Mouse (Mus musculus): ENCODE measurements around the gene Tomm6. TPM values are rescaled to one million over a fixed set of nuclear protein-coding genes. Genes with fewer than 3 reads are reported as not detected.

Gene Tomm6
- polyA plus RNA-seq, 1 experiment from 2014 or later = 167 TPM

GRCm38 (mm10) chr17:47682836-47683235 is 5.3 kb downstream of the Tomm6 start:
- ATAC-seq = no peak
- H3K27me3 ChIP-seq = no peaks in the 10 kb centered on the region
- CTCF ChIA-PET = interaction anchor here (0.9 to 2.1 kb wide), 3 partner anchors 20 to 69 kb away, joined by 3 to 5 read pairs (median 4); no protein-coding TSS in a partner anchor
- POLR2A ChIA-PET = interaction anchor here (1.0 kb wide), 1 partner anchor 35 kb away, joined by 3 read pairs; no protein-coding TSS in a partner anchor
- no peak for DNase-seq (ENCODE audit: low read depth, low spot score)
- no peak for TF ChIP-seq CTCF (IDR thresholded peaks at IDR 0.05)
- in situ Hi-C loops (cut with MboI; ENCODE audit: low pct_unique_long_range_greater_than_20kb) = no loop called here

GRCm38 (mm10) chr17:47678702-47679101 is 9.5 kb downstream of the Tomm6 start:
- H3K27me3 ChIP-seq = no peaks in the 10 kb centered on the region
- in situ Hi-C loops (cut with MboI; ENCODE audit: low pct_unique_long_range_greater_than_20kb) = no loop called here
- CTCF ChIA-PET = interaction anchor here (1.2 to 3.9 kb wide), 5 partner anchors 31 to 54 kb away, joined by 3 to 55 read pairs (median 3); no protein-coding TSS in a partner anchor
- POLR2A ChIA-PET = no interaction called here
- DNase-seq (ENCODE audit: low read depth, low spot score) (no peak), ATAC-seq (no peak)
- no peak for TF ChIP-seq CTCF (IDR thresholded peaks at IDR 0.05)

- CTCF ChIA-PET = interaction anchor here (1.6 to 3.9 kb wide), 4 partner anchors 31 to 39 kb away, joined by 3 to 55 read pairs (median 14); no protein-coding TSS in a partner anchor
- TF ChIP-seq CTCF (IDR thresholded peaks at IDR 0.05) = no peak
- H3K27me3 ChIP-seq = no peaks in the 10 kb centered on the region
- no peak for ATAC-seq
- no peak for DNase-seq (ENCODE audit: low read depth, low spot score)
- POLR2A ChIA-PET = no interaction called here
- in situ Hi-C loops (cut with MboI; ENCODE audit: low pct_unique_long_range_greater_than_20kb) = no loop called here
Observed at GRCm38 (mm10) chr17:47678238-47678637, 9.9 kb downstream of the Tomm6 start.

- ChIA-PET CTCF (interaction anchor here (0.7 to 3.9 kb wide), 14 partner anchors 9 to 165 kb away, joined by 3 to 55 read pairs (median 8); partner anchors contain the start of gene Prickle4), POLR2A (interaction anchor here (0.7 to 1.0 kb wide), 2 partner anchors 9 to 29 kb away, joined by 3 to 4 read pairs; no protein-coding TSS in a partner anchor)
- in situ Hi-C loops (cut with MboI; ENCODE audit: low pct_unique_long_range_greater_than_20kb) = no loop called here
- TF ChIP-seq CTCF (IDR thresholded peaks at IDR 0.05) = peak; percentile 95
- ATAC-seq (no peak), DNase-seq (ENCODE audit: low read depth, low spot score) (no peak)
- H3K27me3 ChIP-seq = no peaks in the 10 kb centered on the region
Observed at GRCm38 (mm10) chr17:47676581-47676980, 11.6 kb downstream of the Tomm6 start.

GRCm38 (mm10) chr17:47672311-47673111 is 15.7 kb downstream of the Tomm6 start:
- ATAC-seq (peak; percentile 87), DNase-seq (ENCODE audit: low read depth, low spot score) (no peak)
- no peaks in the 10 kb centered on the region for H3K27me3 ChIP-seq
- ChIA-PET CTCF (interaction anchor here (0.7 to 2.1 kb wide), 5 partner anchors 10 to 38 kb away, joined by 3 to 22 read pairs (median 4); no protein-coding TSS in a partner anchor), POLR2A (interaction anchor here (1.0 to 1.4 kb wide), 2 partner anchors 26 to 29 kb away, joined by 3 read pairs; no protein-coding TSS in a partner anchor)
- peak; percentile 85 for TF ChIP-seq CTCF (IDR thresholded peaks at IDR 0.05)
- in situ Hi-C loops (cut with MboI; ENCODE audit: low pct_unique_long_range_greater_than_20kb) = no loop called here

GRCm38 (mm10) chr17:47671988-47672310 is 16.2 kb downstream of the Tomm6 start:
- in situ Hi-C loops (cut with MboI; ENCODE audit: low pct_unique_long_range_greater_than_20kb) = no loop called here
- CTCF ChIA-PET = interaction anchor here (0.7 to 2.1 kb wide), 5 partner anchors 9 to 37 kb away, joined by 3 to 22 read pairs (median 4); no protein-coding TSS in a partner anchor

GRCm38 (mm10) chr17:47669166-47669565 is 19.0 kb downstream of the Tomm6 start:
- DNase-seq (ENCODE audit: low read depth, low spot score) (no peak), ATAC-seq (no peak)
- in situ Hi-C loops (cut with MboI; ENCODE audit: low pct_unique_long_range_greater_than_20kb) = no loop called here
- no peak for TF ChIP-seq CTCF (IDR thresholded peaks at IDR 0.05)
- ChIA-PET POLR2A (interaction anchor here (1.0 kb wide), 1 partner anchor 14 kb away, joined by 3 read pairs; no protein-coding TSS in a partner anchor), CTCF (no interaction called here)
- H3K27me3 ChIP-seq = no peaks in the 10 kb centered on the region

More at GRCm38 (mm10) chr17:47671988-47672310, 16.2 kb downstream of the Tomm6 start:
- ATAC-seq = no peak
- no peak for TF ChIP-seq CTCF (IDR thresholded peaks at IDR 0.05)
- no peaks in the 10 kb centered on the region for H3K27me3 ChIP-seq
- DNase-seq (ENCODE audit: low read depth, low spot score) = no peak
- POLR2A ChIA-PET = no interaction called here

GRCm38 (mm10) chr17:47664474-47664873 is 23.7 kb downstream of the Tomm6 start:
- CTCF ChIA-PET = interaction anchor here (1.0 to 3.0 kb wide), 3 partner anchors 11 to 96 kb away, joined by 3 to 10 read pairs (median 3); no protein-coding TSS in a partner anchor
- DNase-seq (ENCODE audit: low read depth, low spot score) (no peak), ATAC-seq (no peak)
- in situ Hi-C loops (cut with MboI; ENCODE audit: low pct_unique_long_range_greater_than_20kb) = no loop called here
- no peak for TF ChIP-seq CTCF (IDR thresholded peaks at IDR 0.05)
- POLR2A ChIA-PET = no interaction called here
- H3K27me3 ChIP-seq = no peaks in the 10 kb centered on the region

GRCm38 (mm10) chr17:47663009-47663713 is 25.0 kb downstream of the Tomm6 start:
- POLR2A ChIA-PET = no interaction called here
- CTCF ChIA-PET = interaction anchor here (0.8 to 3.2 kb wide), 4 partner anchors 10 to 19 kb away, joined by 3 to 15 read pairs (median 8); no protein-coding TSS in a partner anchor
- in situ Hi-C loops (cut with MboI; ENCODE audit: low pct_unique_long_range_greater_than_20kb) = no loop called here
- no peak for TF ChIP-seq CTCF (IDR thresholded peaks at IDR 0.05)
- ATAC-seq (peak; percentile 29), DNase-seq (ENCODE audit: low read depth, low spot score) (no peak)
- no peaks in the 10 kb centered on the region for H3K27me3 ChIP-seq

GRCm38 (mm10) chr17:47658741-47659243 is 29.4 kb downstream of the Tomm6 start:
- CTCF ChIA-PET = no interaction called here
- in situ Hi-C loops (cut with MboI; ENCODE audit: low pct_unique_long_range_greater_than_20kb) = no loop called here
- DNase-seq (ENCODE audit: low read depth, low spot score) (no peak), ATAC-seq (no peak)
- TF ChIP-seq CTCF (IDR thresholded peaks at IDR 0.05) = no peak
- H3K27me3 ChIP-seq = no peaks in the 10 kb centered on the region
- POLR2A ChIA-PET = no interaction called here

Measured in Patski (cell line).